Mouse (Mus musculus): ENCODE measurements around the gene Mlx.
"Not testable (repeated sequence)": the region's sequence is repeated elsewhere in the genome, so short reads cannot be mapped to it uniquely, and the experiment has no call there.

The Mlx gene

DNA sequence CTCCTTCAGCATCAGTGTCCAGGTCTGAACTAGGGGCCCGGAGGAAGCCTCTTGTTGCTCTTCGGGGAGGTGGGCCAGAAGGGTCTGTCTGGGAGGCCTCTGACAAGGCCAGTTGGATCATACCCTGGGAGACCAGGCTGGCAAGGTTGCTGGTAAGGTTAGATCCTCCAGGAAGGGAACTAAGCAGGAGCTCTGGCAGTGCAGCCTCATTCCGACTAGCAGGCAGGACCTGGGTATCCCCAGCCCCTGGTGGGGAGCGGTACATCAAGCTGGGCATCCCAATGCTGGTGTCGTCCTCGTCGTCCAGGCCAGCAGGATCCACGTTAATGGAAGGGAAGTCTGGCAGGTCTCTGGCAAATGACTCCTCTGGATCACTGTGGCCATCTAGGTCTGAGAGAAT lies 11.2 kb downstream of the Mlx start:
- no peak for DNase-seq (ENCODE audit: low spot score in 2 of 2)

DNA sequence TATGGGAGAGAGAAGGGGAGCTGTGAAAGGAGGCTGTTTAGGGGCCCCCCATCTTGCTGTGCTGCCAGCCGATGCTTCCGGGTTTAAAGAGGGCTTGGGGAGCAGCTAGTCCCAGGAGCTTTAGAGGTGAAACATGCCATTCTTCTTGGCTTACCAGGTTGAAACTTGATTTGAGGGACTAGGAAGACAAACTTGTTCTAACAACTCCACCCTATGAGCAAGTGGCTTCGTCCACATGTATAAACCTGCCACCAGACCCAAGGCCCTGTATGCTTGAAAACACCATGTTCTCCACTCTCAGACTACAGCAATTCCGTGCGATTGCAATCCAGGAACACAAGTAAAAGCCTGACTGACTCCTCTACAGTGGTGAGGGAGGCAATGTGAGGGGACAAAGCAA lies 15.9 kb downstream of the Mlx start:
- no peak for DNase-seq (ENCODE audit: low spot score in 2 of 2)

DNA sequence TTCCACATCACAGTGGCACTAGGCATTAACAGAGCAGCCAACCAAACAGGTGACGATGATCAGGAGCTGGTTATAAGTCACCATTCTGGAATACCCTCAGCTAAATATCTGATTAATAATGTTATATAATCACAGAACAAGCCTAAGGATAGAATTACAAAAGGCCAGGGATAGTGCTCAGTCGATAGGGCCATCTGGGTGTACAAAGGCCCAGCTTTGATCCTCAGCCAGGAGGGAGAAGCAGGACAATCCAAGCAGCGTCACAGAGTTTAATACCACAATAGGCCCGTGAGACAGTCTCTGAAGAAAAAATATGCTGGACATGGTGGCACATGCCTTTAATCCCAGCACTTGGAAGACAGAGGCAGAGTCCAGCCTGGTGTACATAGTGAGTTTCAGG lies 22.3 kb downstream of the Mlx start:
- no peak for DNase-seq (ENCODE audit: low spot score in 2 of 2)

DNA sequence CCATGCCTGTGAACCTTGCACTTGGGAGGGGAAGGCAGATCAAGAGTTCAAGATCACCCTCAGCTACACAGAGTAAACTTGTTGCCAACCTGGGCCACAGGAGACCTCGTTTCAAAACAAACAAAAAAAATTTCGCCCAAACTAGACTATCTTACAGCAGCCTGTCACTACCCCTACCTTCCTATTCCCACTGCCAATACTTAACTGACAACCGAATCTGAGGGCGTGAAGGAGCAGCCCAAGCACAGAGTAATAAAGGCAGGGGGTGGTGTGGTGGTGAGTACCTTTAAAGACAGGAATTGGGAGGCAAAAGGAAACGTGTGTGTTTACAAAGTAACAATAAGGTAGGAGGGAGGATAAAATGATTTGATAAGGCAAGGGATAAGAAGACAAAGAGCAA lies 23.6 kb downstream of the Mlx start:
- DNase-seq (ENCODE audit: low spot score in 2 of 2): no peak

DNA sequence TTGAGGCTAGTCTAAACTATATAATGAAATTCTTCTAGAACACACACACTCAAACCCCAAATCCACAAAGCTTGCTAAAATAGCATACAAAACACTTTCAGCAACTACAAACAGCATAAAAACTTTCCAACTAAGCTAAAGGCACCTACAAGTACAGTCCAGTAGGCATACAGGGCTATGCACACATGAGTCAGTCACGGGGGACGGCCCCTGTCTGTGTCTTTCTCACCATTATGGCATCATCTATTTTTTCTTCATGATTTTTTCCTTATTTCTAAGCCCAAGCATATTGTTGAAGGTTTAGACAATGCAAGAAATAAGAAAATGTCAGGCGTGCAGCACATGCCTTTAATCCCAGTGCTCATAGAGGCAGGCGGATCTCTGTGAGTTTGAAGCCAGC lies 24.1 kb downstream of the Mlx start:
- no peak for DNase-seq (ENCODE audit: low spot score in 2 of 2)

DNA sequence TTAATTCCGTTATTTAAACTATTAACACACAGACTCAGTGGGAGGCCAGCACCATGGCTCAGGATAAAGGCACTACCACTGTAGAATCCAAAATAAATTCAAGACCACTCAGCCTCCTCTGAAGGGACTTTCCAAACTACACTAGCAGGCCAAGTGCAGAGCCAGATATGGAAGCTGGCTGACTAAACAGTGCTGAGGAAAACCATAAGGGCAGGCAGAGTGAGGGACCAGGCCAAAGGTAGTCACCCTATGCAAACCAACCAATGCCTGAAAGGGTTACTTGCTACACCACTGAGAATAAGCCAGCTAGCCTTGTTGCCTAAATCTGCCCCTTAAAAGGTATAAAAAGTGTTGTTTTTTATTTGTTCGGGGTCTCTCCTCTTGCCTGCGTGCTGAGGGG lies 25.1 kb downstream of the Mlx start:
- no peak for DNase-seq (ENCODE audit: low spot score in 2 of 2)

DNA sequence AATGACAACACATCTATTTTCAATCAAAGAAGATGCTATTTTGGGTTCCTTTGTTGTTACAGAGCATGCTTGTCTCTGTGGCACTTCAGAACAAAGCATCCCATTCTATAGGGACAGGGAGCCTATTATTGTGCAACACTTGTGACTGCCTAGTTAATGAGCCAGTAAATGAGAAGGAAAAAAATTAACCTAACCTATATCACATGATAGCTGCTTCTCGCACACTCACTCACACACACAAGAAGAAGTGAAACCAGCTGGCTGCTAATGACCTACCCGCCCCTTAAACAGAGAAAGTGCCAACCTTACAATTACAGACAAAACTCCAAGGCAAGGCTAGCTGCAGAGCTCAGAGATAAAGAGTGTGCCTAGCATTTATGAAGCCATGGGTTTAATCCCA lies 28.5 kb downstream of the Mlx start:
- peak in 1 of 2 experiments; percentile 49 for DNase-seq (ENCODE audit: low spot score in 2 of 2)

DNA sequence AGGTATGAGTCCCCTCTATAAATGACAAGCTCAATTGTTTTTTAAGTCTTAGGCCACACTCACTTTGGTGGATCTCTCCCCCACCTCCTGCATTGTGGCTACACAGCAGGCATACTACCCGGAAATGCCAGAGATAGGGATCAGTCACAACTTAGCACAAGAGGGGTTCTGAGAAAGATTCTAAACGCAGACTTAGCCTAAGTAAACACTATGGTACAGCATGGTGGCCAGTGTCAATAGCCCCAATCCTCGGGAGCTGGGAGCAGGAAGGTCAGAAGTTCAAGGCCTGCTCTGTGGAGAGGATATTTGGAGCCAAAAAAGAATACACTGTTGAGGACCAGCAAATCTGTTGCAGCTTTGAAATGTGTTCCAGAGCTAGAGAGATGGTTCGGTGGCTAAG lies 31.0 kb downstream of the Mlx start:
- no peak for DNase-seq (ENCODE audit: low spot score in 2 of 2)

DNA sequence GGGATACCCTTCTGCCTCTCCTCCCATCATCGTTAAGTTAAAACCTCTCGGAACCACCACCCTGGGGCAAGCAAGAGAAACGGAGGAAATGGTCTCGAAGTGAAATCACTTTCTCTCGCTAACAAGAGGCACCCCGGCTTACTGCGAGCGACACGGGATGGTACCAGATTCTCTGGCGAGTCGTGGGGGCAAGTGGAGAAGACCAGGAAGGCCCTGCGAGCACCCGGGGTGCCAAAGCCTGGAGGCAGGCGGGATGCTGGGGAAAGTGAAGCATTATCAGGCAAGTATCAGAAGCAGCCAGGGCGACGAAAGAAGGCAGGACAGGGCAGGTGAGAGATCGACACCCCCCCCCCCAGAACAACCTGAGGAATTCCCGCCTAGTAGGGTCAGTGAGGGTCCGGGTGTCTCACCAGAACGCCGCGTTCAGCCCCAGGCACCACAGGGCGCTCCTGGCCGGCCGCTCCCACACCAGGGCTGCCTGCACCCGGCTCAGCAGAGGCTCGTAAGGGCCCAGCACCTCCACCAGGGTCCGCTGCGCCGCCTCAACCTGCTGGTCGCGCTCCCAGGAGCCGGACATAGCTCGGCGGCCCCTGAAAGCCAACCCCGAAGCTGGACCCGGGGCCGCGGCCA lies 32.2 kb downstream of the Mlx start:
- DNase-seq (ENCODE audit: low spot score in 2 of 2): no peak

DNA sequence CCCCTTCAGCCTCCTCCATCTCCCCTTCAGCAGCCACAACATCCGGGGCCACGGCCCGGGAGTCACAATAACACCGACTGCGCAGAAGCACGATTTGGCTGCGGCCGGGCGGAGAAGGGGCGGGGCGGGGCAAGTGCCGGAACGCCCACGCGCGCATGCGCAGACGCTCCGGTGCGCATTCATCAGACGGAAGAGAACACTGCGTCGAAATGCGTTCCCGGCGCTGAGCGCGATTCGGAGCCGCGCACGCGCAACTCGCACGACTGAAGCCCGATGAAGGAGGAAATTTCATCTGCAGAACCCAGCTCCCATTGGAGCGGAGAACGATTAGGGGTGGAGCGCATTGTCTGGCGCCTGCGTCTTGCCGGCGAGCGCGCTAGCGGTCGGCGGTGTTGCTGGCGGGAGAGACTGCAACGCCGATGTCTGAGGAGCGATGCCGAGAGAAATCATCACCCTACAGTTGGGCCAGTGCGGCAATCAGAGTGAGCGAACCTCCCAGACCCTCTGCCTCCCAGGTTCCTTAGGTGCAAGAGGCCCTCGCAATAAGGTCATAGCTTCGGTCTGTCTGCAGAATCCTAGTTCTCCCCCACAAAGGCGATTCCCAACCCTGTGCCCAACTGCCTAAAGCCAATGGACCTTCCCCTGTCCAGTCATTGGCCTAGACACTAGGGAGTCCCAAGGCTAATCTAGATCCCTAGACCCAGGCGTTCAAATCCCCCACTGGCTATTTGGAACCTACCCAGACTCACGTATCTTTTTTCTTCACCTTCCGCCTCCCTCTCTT lies 32.9 kb downstream of the Mlx start, which contains the start of the genes Retreg3 and Tubg1:
Gene Retreg3 (minus strand): TSS at position 133 of the 784 bp plus-strand sequence.
Gene Tubg1 (plus strand): TSS at position 178 of the 784 bp plus-strand sequence.
- peak; percentile 99 for DNase-seq (ENCODE audit: low spot score in 2 of 2)

DNA sequence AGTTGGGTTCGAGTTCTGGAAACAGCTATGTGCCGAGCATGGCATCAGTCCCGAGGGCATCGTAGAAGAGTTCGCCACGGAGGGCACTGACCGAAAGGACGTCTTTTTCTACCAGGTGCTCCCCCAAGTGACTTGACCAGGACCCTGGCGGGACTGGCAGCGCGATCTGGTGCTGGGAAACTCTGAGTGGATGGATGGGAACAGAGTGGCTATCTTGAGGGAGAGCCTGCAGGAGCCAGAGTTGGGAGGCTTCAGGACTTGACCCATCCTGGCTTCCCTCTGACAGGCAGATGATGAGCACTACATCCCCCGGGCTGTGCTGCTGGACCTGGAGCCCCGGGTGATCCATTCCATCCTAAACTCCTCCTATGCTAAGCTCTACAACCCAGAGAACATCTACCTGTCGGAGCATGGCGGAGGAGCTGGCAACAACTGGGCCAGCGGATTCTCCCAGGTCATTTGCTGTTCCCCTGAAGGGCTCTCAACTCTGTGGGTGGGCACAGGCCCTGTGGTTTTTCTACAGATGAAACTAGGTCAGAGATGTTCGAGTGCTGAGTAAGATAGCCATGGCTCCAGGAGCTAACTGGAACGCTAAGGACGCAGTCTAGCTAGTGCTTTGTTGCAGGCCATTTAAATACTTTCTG lies 33.6 kb downstream of the Mlx start:
- DNase-seq (ENCODE audit: low spot score in 2 of 2): no peak

DNA sequence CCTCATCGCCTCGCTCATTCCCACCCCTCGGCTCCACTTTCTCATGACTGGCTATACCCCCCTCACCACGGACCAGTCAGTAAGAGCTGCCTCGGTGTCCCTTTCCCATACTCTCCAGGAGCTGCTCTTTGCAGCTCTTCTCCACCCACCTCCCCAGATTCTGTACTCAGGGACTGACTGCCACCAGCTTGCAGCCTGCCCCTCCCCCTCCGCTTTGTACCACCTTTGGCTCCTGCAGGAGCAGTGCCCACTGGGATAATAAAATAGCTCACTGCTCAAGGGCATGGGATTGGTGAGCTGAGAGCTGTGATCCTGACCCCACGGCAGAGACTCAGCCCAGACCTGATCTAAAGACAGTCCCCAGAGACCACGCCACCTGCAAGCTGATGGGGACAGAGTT lies 37.4 kb downstream of the Mlx start:
- DNase-seq (ENCODE audit: low spot score in 2 of 2): not testable (repeated sequence)

DNA sequence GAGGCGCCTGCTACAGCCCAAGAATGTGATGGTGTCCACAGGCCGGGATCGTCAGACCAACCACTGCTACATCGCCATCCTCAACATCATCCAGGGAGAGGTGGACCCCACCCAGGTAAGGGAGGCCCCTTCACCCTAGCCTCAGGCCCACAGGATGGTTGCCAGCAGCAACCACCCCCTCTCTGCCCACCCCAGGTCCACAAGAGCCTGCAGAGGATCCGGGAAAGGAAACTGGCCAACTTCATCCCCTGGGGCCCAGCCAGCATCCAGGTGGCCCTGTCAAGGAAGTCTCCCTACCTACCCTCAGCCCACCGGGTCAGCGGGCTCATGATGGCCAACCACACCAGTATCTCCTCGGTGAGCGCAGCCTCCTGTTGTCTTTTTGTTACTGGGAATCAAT lies 37.9 kb downstream of the Mlx start:
- DNase-seq (ENCODE audit: low spot score in 2 of 2): not testable (repeated sequence)

DNA sequence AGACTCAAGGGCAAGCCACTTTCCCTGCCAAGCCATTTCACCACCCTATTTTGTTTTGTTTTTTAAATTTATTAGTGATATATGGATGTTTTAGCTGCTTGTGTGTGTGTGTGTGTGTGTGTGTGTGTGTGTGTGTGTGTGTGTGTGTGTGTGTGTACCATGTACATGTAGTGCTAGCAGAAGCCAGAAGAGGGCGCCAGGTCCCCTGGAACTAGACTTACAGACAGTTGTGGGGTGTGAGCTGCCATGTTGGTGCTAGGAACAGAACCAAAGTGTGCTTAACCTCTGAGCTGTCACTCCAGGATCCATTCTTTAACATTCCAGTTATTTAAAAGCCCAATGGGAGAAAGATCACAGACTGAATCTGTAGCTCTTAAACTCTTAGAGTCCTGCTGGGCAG lies 40.0 kb downstream of the Mlx start:
- DNase-seq (ENCODE audit: low spot score in 2 of 2): peak in 1 of 2 experiments; percentile 36

DNA sequence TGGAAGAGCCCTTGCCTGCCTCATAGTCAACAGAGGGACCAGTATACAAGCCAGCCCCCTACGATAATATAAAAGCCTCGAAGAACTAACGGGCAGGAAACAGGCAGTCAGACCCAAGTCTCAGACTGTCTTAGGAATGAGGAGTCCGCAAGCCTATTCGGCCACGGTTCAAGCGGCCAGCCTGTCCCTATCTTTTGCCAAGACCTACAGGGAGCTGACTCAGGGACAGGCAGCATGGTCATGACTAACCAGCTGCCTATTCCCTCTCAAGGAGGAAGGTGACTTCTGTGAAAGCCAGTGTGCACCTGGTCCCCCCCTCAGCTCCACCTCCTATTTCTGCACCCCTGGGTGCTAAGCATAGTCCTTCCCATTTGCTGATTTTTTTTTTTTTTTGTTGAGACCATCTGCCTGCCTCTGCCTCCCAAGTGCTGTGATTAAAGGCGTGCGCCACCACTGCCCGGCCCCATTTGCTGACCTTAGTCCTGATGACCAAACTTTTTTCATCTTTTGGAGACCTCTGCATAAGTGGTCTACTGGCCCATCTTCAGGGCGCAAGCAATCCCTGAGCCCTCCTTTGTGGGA lies 42.0 kb downstream of the Mlx start:
- no peak for DNase-seq (ENCODE audit: low spot score in 2 of 2)

DNA sequence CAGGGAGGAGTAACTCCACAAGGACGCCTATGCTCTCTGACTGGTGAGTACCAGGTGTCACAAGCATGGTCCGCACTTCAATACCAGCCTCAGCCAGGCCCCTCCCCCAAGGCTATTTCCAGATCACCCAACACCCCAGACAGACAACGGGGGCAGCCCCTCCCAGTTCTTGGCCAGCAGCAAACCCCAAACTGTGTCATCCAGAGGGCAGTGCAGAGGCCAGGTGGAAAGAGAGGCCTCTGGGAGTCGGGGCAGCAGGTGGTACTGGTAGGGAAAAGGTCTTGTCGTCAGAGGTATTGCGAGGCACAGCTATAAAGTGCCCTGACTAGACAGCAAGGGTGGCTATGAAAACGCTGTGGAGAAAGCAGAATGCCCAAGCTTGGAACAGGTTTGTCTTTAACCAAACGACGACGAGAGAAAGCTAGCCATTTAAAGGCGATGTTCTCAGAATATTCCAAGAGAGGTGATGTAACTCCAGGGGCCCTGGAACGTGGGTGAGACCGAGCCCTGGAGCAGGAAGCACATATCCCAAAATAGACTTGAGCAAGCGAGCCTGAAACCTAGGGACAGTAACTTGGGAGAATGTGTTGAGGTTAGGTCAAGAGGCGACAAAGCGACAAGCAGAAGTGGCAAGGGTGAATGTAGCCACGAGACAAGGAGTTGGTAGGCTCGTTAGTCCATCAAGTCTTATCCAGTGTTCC lies 43.1 kb downstream of the Mlx start:
- no peak for DNase-seq (ENCODE audit: low spot score in 2 of 2)

DNA sequence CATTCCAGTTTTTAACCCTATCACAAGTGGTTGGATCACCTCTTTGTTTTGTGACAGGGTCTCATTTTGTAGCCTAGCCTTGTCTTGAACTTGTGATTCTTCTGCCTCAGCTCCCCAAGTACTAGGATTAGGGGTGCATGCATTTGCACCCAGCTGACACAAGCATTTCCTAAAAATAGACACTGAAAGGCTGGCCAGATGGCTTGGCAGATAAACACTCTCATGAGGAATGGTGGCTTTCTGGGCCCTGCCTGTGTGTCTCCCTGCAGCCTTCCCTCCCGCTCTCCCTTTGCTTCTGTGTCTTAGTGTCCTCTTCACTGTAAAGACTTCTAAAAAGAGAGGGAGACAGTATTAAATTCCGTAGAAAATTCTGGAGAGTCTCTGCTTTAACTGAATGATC lies 44.1 kb downstream of the Mlx start:
- no peak for DNase-seq (ENCODE audit: low spot score in 2 of 2)

DNA sequence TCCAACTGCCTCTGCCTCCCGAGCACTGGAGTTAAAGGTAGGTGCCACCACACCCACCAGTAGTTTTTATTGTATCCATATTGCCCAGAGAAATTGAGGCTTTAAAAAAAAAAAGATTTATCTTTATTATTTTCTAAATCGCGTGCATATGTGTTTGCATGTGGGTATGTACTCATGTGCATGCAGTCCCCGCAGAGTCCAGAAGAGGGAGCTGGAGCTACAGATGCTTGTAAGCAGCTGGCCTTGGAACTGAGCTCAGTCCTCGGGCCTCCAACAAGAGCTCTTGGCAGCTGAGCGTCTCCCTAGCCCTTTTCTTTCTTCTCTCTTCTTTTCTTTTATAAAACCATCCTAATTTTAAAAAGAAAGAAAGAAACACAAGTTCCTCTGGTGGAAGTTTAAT lies 44.6 kb downstream of the Mlx start:
- no peak for DNase-seq (ENCODE audit: low spot score in 2 of 2)

DNA sequence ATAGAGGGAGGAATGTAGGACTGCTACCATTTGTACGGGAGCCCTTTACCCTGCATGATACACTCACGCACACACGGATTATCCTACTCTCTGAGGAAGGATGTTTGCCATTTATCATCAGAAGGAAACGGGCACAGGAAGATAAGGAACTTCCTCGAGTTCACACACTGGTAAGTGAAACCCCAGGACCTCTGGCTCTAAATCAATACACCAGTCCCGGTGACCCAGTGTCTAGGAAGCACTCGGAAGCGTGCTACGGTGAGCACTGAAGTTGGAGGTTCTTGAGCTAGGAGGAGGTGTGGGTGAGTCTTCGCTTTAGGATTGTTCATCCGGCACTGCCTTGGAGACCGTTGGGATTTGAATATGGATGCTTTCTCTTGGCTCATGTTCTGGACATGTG lies 46.0 kb downstream of the Mlx start:
- DNase-seq (ENCODE audit: low spot score in 2 of 2): no peak

DNA sequence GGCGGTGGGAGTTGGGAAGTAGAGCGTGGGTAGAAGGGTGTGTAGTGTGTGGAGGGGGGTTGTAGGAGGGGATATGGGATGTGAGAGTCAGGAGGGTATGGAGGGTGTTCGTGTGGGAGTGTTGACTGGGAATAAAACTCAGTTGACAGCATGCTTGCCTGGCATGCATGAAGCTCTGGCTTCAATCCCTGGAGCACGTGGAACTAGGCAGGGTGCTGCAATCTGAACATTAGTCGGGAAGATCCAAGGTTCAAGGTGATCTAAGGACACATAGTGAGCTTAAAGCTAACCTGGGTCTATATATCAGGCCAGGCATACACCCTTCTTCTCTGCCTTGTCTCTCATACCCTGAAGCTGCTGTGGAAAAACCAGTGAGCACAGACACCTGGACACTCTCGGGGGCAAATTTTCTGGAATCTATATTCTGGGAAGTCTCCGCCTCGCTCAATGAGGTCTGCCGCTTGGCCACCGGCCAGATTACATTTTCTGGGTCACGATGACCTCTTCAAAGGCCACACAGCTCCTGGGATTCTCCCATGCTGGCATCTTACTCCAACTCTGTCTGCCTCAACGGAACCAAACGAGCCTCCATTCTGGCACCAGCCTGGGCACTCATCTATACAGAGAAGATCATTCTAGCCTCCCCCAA lies 47.3 kb downstream of the Mlx start:
- DNase-seq (ENCODE audit: low spot score in 2 of 2): no peak

DNA sequence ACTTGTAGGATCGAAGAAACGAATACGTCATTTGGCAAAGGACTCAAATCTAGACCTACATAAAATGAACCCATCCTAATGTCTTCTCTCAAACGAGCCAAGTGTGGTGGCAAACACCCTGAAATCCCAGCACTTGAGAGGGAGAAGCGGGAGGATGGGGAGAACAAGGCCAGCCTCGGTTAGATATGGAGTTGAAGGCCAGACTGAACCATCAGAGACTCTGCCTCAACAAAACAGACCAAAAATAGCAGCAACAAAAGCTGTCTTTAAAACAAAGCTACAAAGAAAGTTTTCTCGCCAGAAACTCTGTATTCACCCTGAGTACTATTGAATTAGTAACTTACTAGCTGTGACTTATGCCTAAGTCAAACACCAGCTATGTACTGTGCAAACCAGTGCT lies 49.9 kb downstream of the Mlx start:
- DNase-seq (ENCODE audit: low spot score in 2 of 2): no peak

All from natural killer cell, adult 2 months (primary cell).